Mouse (Mus musculus) lung, adult 2 months (tissue): ENCODE data around the gene Fbxo6.

Experiments
- CTCF ChIP-seq: fragments of 200-500 bp; IDR thresholded peaks from 2 replicates; pipeline ENCODE4 v1.5.1; 2011; ENCODE audit warnings: mild to moderate bottlenecking, low read length, control low read depth; ENCODE audit not compliant: insufficient read depth
- POLR2A ChIP-seq: fragments of 200-500 bp; IDR thresholded peaks from 2 replicates; pipeline ENCODE4 v1.6.1; 2011; ENCODE audit warnings: low read depth, mild to moderate bottlenecking, control low read depth, low read length, borderline replicate concordance; ENCODE audit errors: extremely low read depth

- no peak for TF ChIP-seq POLR2A
- TF ChIP-seq CTCF = no peak
These were observed 30.6 kb downstream of the Fbxo6 start for GRCm38 (mm10) chr4:148121362-148121761.
